Mouse (Mus musculus): ENCODE measurements at regions not wholly inside any gene's neighbourhood (a gene's known extent, or its start where the extent isn't known, plus 50 kb on each side); places are given as distances from the start of the nearest gene placed in this dataset.

- TF ChIP-seq CTCF (IDR thresholded peaks at IDR 0.05; ENCODE audit: extremely low read depth, insufficient read length, insufficient replicate concordance, low read depth, low read length) = no peak
- no peak for TF ChIP-seq POLR2A (IDR thresholded peaks at IDR 0.05; ENCODE audit: low read depth, low read length)
These were observed 918.9 kb upstream of the Fam160b2 start for GRCm38 (mm10) chr14:71518541-71518940.
